25 mouse cellular contexts compared by ENCODE assay signal in genomic region chr9:28474586-28474985, GRCm38 (mm10).
"Had no signal": no experiment of that assay in that cellular context is flagged by ENCODE, and none has a peak within 500 bp of the region (broad histone marks: within the 10 kb centered on the region; RNA-seq: fewer than 3 reads in every experiment).

No protein-coding gene starts in this region.

- H3K36me3 ChIP-seq: heart, embryonic 10.5 days; heart, embryonic 12.5 days; hindbrain, embryonic 13.5 days; hindbrain, embryonic 15.5 days; kidney, embryonic 15.5 days; limb, embryonic 13.5 days; limb, embryonic 15.5 days; liver, embryonic 12.5 days had no signal

- H3K9me3 ChIP-seq: heart, embryonic 10.5 days; heart, embryonic 12.5 days; hindbrain, embryonic 13.5 days; hindbrain, embryonic 15.5 days; kidney, embryonic 15.5 days; limb, embryonic 13.5 days; limb, embryonic 15.5 days; liver, embryonic 12.5 days had no signal

- H3K9ac ChIP-seq: forebrain, postnatal 0 days; heart, embryonic 12.5 days; hindbrain, embryonic 13.5 days; hindbrain, embryonic 15.5 days; kidney, embryonic 15.5 days; limb, embryonic 13.5 days; limb, embryonic 15.5 days; liver, embryonic 12.5 days; liver, embryonic 14.5 days had no signal

- H3K4me3 ChIP-seq: heart, embryonic 10.5 days; heart, embryonic 12.5 days; hindbrain, embryonic 13.5 days; hindbrain, embryonic 15.5 days; kidney, embryonic 15.5 days; limb, embryonic 13.5 days; limb, embryonic 15.5 days; liver, embryonic 12.5 days had no signal

- ATAC-seq: forebrain, postnatal 0 days; hindbrain, postnatal 0 days; intestine, embryonic 16.5 days; liver, embryonic 12.5 days had no signal

- H3K4me1 ChIP-seq: heart, embryonic 10.5 days; heart, embryonic 12.5 days; hindbrain, embryonic 15.5 days; kidney, embryonic 15.5 days; limb, embryonic 13.5 days; limb, embryonic 15.5 days; liver, embryonic 12.5 days had no signal

- H3K27me3 ChIP-seq: heart, embryonic 12.5 days; hindbrain, embryonic 13.5 days; hindbrain, embryonic 15.5 days; kidney, embryonic 15.5 days; limb, embryonic 13.5 days; limb, embryonic 15.5 days; liver, embryonic 12.5 days had no signal

- DNase-seq: forebrain, postnatal 0 days; gastrocnemius, postnatal 14 days; gastrocnemius, postnatal 36 days; heart, adult 18-20 months; heart, postnatal 10 days; heart, postnatal 36 days; kidney, adult 11 months; kidney, adult 2 months; kidney, adult 9 months; kidney, postnatal 14 days; kidney, postnatal 36 days; layer of hippocampus, postnatal 36 days; left cerebral cortex, postnatal 4 days had no signal

- H3K4me2 ChIP-seq: heart, embryonic 12.5 days; hindbrain, embryonic 13.5 days; hindbrain, embryonic 15.5 days; kidney, embryonic 15.5 days; limb, embryonic 13.5 days; limb, embryonic 15.5 days; liver, embryonic 12.5 days had no signal

- H3K27ac ChIP-seq: heart, embryonic 10.5 days; hindbrain, embryonic 13.5 days; hindbrain, embryonic 15.5 days; hindbrain, postnatal 0 days; kidney, embryonic 15.5 days; kidney, postnatal 0 days; limb, embryonic 13.5 days; limb, embryonic 15.5 days; liver, embryonic 12.5 days; liver, embryonic 14.5 days had no signal
